Mouse (Mus musculus): ENCODE results near the gene Gm8297. TPM values are rescaled to one million over a fixed set of nuclear protein-coding genes. Genes with fewer than 3 reads are reported as not detected.
"Not testable (repeated sequence)": the region's sequence is repeated elsewhere in the genome, so short reads cannot be mapped to it uniquely, and the experiment has no call there.

Gene Gm8297
- not detected in 2 replicates for polyA plus RNA-seq (2014; fragmentation: Nextera tagmentation; extraction: Ambion mirVana)

DNA sequence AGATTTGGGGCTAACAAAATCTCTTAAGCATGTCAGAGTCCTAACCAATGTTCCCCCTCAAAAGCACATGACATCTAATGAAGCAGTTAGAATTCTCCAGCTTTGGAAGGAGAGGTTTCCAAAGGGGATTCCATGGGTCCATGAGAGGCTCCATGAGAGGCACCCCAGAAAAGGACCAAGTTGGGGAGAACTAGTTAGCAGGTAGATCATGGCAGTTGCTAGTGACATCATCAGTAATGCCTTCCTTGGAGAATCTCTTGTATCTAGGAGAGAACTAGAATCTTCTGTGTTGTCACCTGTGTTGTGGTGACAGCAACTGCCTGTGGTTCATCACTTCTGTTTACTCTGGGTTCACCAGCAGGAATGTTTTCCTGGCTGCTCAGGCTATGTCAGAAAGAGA, at the start of gene Gm8297:
Gene Gm8297, plus strand, starts transcription at position 301 of the 400 bp plus-strand sequence.
- not testable (repeated sequence) for ATAC-seq (ENCODE audit: low FRiP score, low TSS enrichment); H3K9ac ChIP-seq (ENCODE audit: low read depth, low read length); H3K27me3 ChIP-seq (ENCODE audit: control insufficient read depth, insufficient read depth, low read length); H3K9me3 ChIP-seq (ENCODE audit: control insufficient read depth, low read length); H3K4me2 ChIP-seq (replicated peaks; ENCODE audit: low read depth, low read length); H3K27ac ChIP-seq (ENCODE audit: low read depth, low read length); H3K36me3 ChIP-seq (ENCODE audit: control insufficient read depth, insufficient read depth, low read length); H3K4me3 ChIP-seq (ENCODE audit: low read length); H3K4me1 ChIP-seq (ENCODE audit: control insufficient read depth, insufficient read depth, low read length)

GRCm38 (mm10) chr14:5015591-5015990, 31.9 kb downstream of the Gm8297 start, which contains the start of gene Gm3298:
Gene Gm3298 (plus strand): TSS chr14:5015891.
- H3K4me1 ChIP-seq (ENCODE audit: control insufficient read depth, insufficient read depth, low read length); H3K9ac ChIP-seq (ENCODE audit: low read depth, low read length); H3K27me3 ChIP-seq (ENCODE audit: control insufficient read depth, insufficient read depth, low read length); ATAC-seq (ENCODE audit: low FRiP score, low TSS enrichment); H3K9me3 ChIP-seq (ENCODE audit: control insufficient read depth, low read length); H3K4me3 ChIP-seq (ENCODE audit: low read length); H3K27ac ChIP-seq (ENCODE audit: low read depth, low read length); H3K4me2 ChIP-seq (replicated peaks; ENCODE audit: low read depth, low read length); H3K36me3 ChIP-seq (ENCODE audit: control insufficient read depth, insufficient read depth, low read length): not testable (repeated sequence)
- 80% methylated on average over 1 of the region's 2 CpGs for WGBS

Other genes starting within 250 kb of the Gm8297 start
- gene Gm9602, start 207.6 kb upstream of the Gm8297 start, polyA plus RNA-seq (2014; fragmentation: Nextera tagmentation; extraction: Ambion mirVana), result not detected in 2 replicates
- not detected in 2 replicates for gene Gm3269, start 145.8 kb upstream of the Gm8297 start, polyA plus RNA-seq (2014; fragmentation: Nextera tagmentation; extraction: Ambion mirVana)
- 0.31 and 0.37 TPM in 2 replicates for gene Gm3264, start 128.4 kb upstream of the Gm8297 start, polyA plus RNA-seq (2014; fragmentation: Nextera tagmentation; extraction: Ambion mirVana)
- 0.17 TPM in 1 of 2 replicates, not detected in the other for gene Gm3278, start 91.5 kb upstream of the Gm8297 start, polyA plus RNA-seq (2014; fragmentation: Nextera tagmentation; extraction: Ambion mirVana)
- not detected in 2 replicates for gene Gm3298, start 32.0 kb downstream of the Gm8297 start, polyA plus RNA-seq (2014; fragmentation: Nextera tagmentation; extraction: Ambion mirVana)
- gene 4930555G01Rik, start 66.7 kb downstream of the Gm8297 start, polyA plus RNA-seq (2014; fragmentation: Nextera tagmentation; extraction: Ambion mirVana), result not detected in 2 replicates
- gene Gm8281, start 87.1 kb downstream of the Gm8297 start, polyA plus RNA-seq (2014; fragmentation: Nextera tagmentation; extraction: Ambion mirVana), result 0.30 and 1.3 TPM in 2 replicates
- not detected in 2 replicates for gene Gm8279, start 147.6 kb downstream of the Gm8297 start, polyA plus RNA-seq (2014; fragmentation: Nextera tagmentation; extraction: Ambion mirVana)
- not detected in 2 replicates for gene Gm3317, start 180.6 kb downstream of the Gm8297 start, polyA plus RNA-seq (2014; fragmentation: Nextera tagmentation; extraction: Ambion mirVana)
- gene Gm8271, start 201.9 kb downstream of the Gm8297 start, polyA plus RNA-seq (2014; fragmentation: Nextera tagmentation; extraction: Ambion mirVana), result not detected in 2 replicates

Measured in kidney, embryonic 14.5 days (tissue).